Mouse (Mus musculus) heart, embryonic 12.5 days (tissue): ENCODE measurements around the gene Fam122c. TPM values are rescaled to one million over a fixed set of nuclear protein-coding genes. Genes with fewer than 3 reads are reported as not detected.
A peak's percentile ranks its signal among the peaks of the same experiment; 100 is the strongest.
"Not testable (repeated sequence)": the region's sequence is repeated elsewhere in the genome, so short reads cannot be mapped to it uniquely, and the experiment has no call there.

ENCODE experiments used
- ATAC-seq: fragments of 200-750 bp; cut with Nextera tagmentation; 2 replicates; pipeline ENCODE4 v1.8.0; 2017; ENCODE audit warnings: moderate TSS enrichment, moderate library complexity; ENCODE audit not compliant: insufficient number of reproducible peaks, low FRiP score
- H3K27ac ChIP-seq: fragments of 300-500 bp; sonication (generic); 2 replicates; pipeline ENCODE4 v1.5.1; 2016; ENCODE audit warnings: mild to moderate bottlenecking, moderate library complexity; ENCODE audit not compliant: poor library complexity, severe bottlenecking
- H3K27me3 ChIP-seq: fragments of 300-500 bp; sonication (generic); replicated peaks from 2 replicates; pipeline ENCODE4 v1.6.1; 2016; ENCODE audit warnings: mild to moderate bottlenecking, moderate library complexity
- H3K36me3 ChIP-seq: fragments of 300-500 bp; sonication (generic); 2 replicates; pipeline ENCODE4 v1.6.1; 2016; ENCODE audit warnings: mild to moderate bottlenecking, moderate library complexity
- H3K4me1 ChIP-seq: fragments of 300-500 bp; sonication (generic); replicated peaks from 2 replicates; pipeline ENCODE4 v1.6.1; 2016; ENCODE audit warnings: mild to moderate bottlenecking
- H3K4me2 ChIP-seq: fragments of 300-500 bp; sonication (generic); 2 replicates; pipeline ENCODE4 v1.6.1; 2016; ENCODE audit warnings: mild to moderate bottlenecking, moderate library complexity
- H3K4me3 ChIP-seq: fragments of 300-500 bp; sonication (generic); 2 replicates; pipeline ENCODE4 v1.5.1; 2016; ENCODE audit warnings: mild to moderate bottlenecking
- H3K9ac ChIP-seq: fragments of 300-500 bp; sonication (generic); 2 replicates; pipeline ENCODE4 v1.6.1; 2016; ENCODE audit warnings: mild to moderate bottlenecking, moderate library complexity
- H3K9me3 ChIP-seq: fragments of 300-500 bp; sonication (generic); replicated peaks from 2 replicates; pipeline ENCODE4 v1.6.1; 2016; ENCODE audit warnings: mild to moderate bottlenecking, moderate library complexity
- WGBS: fragments of 180-500 bp; shearing (Covaris S2); methylation state at CpG from one replicate; pipeline ENCODE4 v1.1.7; 2016; 5-methylcytosine and 5-hydroxymethylcytosine counted together
- polyA plus RNA-seq: library from polyadenylated mRNA; unstranded; fragments of >200 nt; fragmentation: Nextera tagmentation; extraction: Ambion mirVana; gene quantifications from 2 replicates; pipeline ENCODE4 v1.2.1, GENCODE M21; 2016

Gene Fam122c
- polyA plus RNA-seq, 1 experiment from 2014 or later, result not detected

DNA sequence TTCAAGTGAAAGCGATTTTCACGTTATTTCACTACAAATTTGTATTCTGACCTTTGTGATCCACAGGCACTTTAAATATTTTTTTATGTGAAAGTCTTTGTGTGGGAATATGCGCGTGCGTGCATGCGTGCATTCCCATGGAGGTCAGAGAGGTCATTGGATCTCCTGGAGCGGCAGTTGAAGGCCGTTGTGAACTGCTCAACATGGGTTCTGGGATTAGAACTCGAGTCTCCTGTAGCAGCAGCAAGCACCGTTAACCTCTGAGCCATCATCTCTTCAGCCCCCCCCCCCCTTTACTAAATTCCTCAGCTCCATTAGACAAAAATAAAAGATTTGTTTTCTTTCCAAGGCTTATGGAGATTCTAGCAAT, 3.2 kb upstream of the Fam122c start:
- no peak overlapping the region for H3K27ac ChIP-seq
- no peak overlapping the region for H3K9ac ChIP-seq

DNA sequence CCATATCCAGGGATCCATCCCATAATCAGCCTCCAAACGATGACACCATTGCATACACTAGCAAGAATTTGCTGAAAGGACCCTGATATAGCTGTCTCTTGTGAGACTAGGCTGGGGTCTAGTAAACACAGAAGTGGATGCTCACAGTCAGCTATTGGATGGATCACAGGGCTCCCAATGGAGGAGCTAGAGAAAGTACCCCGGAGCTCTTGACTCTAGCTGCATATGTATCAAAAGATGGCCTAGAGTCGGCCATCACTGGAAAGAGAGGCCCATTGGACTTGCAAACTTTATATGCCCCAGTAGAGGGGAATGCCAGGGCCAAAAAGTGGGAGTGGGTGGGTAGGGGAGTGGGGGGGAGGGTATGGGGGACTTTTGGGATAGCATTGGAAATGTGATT, 1.6 kb upstream of the Fam122c start:
- not testable (repeated sequence) for H3K27ac ChIP-seq, H3K4me2 ChIP-seq, H3K4me1 ChIP-seq, H3K4me3 ChIP-seq, H3K9ac ChIP-seq, H3K27me3 ChIP-seq, H3K9me3 ChIP-seq, ATAC-seq, H3K36me3 ChIP-seq
- WGBS, result 68% methylated on average over 3 of the region's 3 CpGs

More for the DNA sequence above, 3.2 kb upstream of the Fam122c start:
- peaks cover 8% of the 10 kb centered on the region for H3K4me1 ChIP-seq
- no peaks in the 10 kb centered on the region for H3K36me3 ChIP-seq
- H3K9me3 ChIP-seq, result no peaks in the 10 kb centered on the region
- peak overlapping the region; percentile 87 for H3K4me2 ChIP-seq
- 25% methylated on average over 10 of the region's 10 CpGs for WGBS
- ATAC-seq, result no peak
- peak overlapping the region; percentile 74 for H3K4me3 ChIP-seq
- no peaks in the 10 kb centered on the region for H3K27me3 ChIP-seq

DNA sequence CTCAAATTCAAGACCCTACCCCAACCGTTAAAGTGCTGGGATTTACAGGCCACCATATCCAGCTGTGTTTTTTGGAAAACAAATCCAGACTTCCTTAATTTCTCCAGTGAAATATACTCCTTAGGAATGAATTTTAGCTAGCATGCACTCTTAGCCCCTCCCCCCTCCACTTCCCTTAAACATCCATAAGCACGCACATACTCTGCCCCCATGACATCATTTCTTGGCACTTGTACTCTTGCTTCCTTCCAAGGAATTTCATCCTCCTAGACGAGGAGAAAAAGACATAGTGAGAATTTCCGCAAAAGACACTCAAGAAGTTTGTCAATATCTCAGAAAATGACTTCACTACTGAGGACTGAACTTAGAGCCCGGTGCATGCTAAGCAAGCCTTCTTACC, 14.7 kb downstream of the Fam122c start:
- no peak overlapping the region for H3K4me2 ChIP-seq
- no peak overlapping the region for H3K4me3 ChIP-seq
- no peaks in the 10 kb centered on the region for H3K27me3 ChIP-seq
- no peaks in the 10 kb centered on the region for H3K4me1 ChIP-seq
- WGBS, result 71% methylated on average over 5 of the region's 5 CpGs
- no peak overlapping the region for H3K9ac ChIP-seq
- ATAC-seq, result no peak
- no peaks in the 10 kb centered on the region for H3K36me3 ChIP-seq
- H3K9me3 ChIP-seq, result no peaks in the 10 kb centered on the region
- no peak overlapping the region for H3K27ac ChIP-seq

DNA sequence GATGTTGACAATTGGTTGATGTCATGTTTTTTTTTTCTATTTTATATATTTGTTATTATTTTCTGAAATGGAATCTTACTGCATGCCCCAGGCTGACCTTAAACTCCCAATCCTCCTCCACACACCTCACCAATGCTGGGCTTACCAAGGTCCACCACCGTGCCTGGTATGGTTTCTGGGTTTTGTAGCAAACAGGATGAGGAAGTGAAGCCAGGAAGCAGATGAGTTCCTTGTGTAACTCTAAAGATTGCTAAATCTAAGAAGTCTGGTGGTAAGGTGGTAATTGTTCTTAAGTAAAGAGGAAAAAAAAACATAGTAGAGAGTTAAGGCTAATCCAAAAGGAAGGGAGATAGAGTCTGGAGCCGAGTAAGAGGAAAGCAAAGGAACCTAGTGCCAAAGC, 47.3 kb downstream of the Fam122c start:
- H3K9ac ChIP-seq, result no peak overlapping the region
- ATAC-seq, result 0 out of 2 replicates have a peak, but pooled peaks have one; percentile 18
- H3K36me3 ChIP-seq, result no peaks in the 10 kb centered on the region
- 49% methylated on average over 2 of the region's 2 CpGs for WGBS
- H3K9me3 ChIP-seq, result no peaks in the 10 kb centered on the region
- H3K27me3 ChIP-seq, result no peaks in the 10 kb centered on the region
- H3K4me1 ChIP-seq, result peaks cover 7% of the 10 kb centered on the region
- H3K27ac ChIP-seq, result no peak overlapping the region
- H3K4me2 ChIP-seq, result no peak overlapping the region
- no peak overlapping the region for H3K4me3 ChIP-seq

GRCm38 (mm10) chrX:53321111-53321510, 47.9 kb downstream of the Fam122c start:
- no peak overlapping the region for H3K4me3 ChIP-seq
- no peak overlapping the region for H3K9ac ChIP-seq
- WGBS, result 58% methylated on average over 4 of the region's 4 CpGs
- H3K4me2 ChIP-seq, result no peak overlapping the region
- H3K36me3 ChIP-seq, result no peaks in the 10 kb centered on the region
- H3K4me1 ChIP-seq, result peaks cover 7% of the 10 kb centered on the region
- H3K27ac ChIP-seq, result peak overlapping the region; percentile 15; the same call in 1 of the 2 replicates
- H3K9me3 ChIP-seq, result no peaks in the 10 kb centered on the region
- H3K27me3 ChIP-seq, result no peaks in the 10 kb centered on the region
- ATAC-seq, result no peak

DNA sequence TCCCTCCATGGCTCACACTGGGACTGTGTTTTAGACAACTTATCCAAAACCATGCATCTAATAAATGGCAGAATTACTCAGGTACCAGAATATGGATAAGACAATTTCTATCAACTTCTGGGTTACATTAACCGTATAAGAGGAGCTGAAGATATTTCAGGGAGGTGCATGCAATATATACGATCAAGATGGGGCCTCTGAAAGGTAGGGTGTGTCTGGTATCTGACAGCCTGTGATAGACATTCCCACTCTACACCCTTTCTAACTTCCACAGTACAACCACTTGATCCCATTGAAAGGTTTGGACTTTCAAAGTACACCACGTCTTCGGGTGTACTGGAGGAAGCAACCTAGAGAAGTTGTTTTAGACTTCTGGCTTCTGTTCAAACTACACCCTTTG, 57.2 kb downstream of the Fam122c start:
- no peak overlapping the region for H3K4me2 ChIP-seq
- H3K27me3 ChIP-seq, result no peaks in the 10 kb centered on the region
- 70% methylated on average over 4 of the region's 4 CpGs for WGBS
- H3K27ac ChIP-seq, result no peak overlapping the region
- H3K4me1 ChIP-seq, result no peaks in the 10 kb centered on the region
- H3K4me3 ChIP-seq, result no peak overlapping the region
- no peaks in the 10 kb centered on the region for H3K36me3 ChIP-seq
- H3K9me3 ChIP-seq, result no peaks in the 10 kb centered on the region
- no peak for ATAC-seq
- no peak overlapping the region for H3K9ac ChIP-seq

DNA sequence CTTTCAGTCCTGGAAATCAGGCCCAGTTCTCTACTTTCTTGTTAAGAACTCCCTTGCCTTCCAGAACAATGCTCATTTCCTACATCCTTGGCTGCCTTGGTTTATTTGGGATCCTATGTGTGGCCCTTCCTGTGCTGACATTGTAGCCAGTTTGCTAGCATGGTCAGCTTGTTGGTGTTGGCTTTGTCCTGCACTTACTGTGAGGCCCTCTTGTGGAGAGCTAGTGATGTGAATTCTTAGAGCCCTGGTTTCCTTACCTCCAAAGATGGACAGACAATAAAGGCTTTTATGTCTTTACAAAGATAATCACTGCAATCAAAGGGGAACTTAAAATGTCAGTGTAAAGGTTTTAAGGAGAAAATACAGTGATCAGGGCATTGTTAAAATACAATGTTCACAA, 64.1 kb downstream of the Fam122c start:
- no peak overlapping the region for H3K9ac ChIP-seq
- H3K4me2 ChIP-seq, result no peak overlapping the region
- no peak overlapping the region for H3K4me3 ChIP-seq
- ATAC-seq, result no peak
- no peak overlapping the region for H3K27ac ChIP-seq
- H3K27me3 ChIP-seq, result no peaks in the 10 kb centered on the region
- H3K36me3 ChIP-seq, result no peaks in the 10 kb centered on the region
- no peaks in the 10 kb centered on the region for H3K9me3 ChIP-seq
- H3K4me1 ChIP-seq, result no peaks in the 10 kb centered on the region

- Histone ChIP-seq H3K4me1 (no peaks in the 10 kb centered on the region), H3K9me3 (no peaks in the 10 kb centered on the region), H3K4me3 (no peak overlapping the region), H3K4me2 (no peak overlapping the region), H3K27ac (no peak overlapping the region), H3K27me3 (no peaks in the 10 kb centered on the region), H3K9ac (no peak overlapping the region), H3K36me3 (0 out of 2 replicates have a peak, but pooled peaks cover 4% of the 10 kb centered on the region)
- 65% methylated on average over 2 of the region's 2 CpGs for WGBS
- ATAC-seq, result no peak
Observed at GRCm38 (mm10) chrX:53341531-53341930, 68.3 kb downstream of the Fam122c start.

DNA sequence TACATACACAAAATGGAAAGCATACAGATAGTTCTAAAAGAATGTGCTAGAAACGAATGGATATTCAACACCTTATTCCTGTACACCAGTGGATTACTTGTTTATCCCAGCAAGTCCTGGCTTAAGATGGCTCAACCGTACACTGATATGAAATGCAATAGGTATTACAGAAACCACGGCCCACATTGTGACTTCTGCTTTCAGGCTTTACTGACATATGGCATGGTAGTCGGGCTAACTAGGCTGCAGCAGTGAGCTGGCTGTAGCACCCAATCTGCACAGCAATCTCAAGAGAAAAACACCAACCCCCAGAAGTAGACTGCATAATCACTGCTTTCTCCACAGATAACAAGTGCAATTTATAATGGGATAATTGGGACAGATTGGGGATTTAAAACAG, 75.2 kb downstream of the Fam122c start:
- Histone ChIP-seq H3K9ac (no peak overlapping the region), H3K27ac (no peak overlapping the region), H3K4me1 (no peaks in the 10 kb centered on the region), H3K4me2 (no peak overlapping the region), H3K36me3 (peaks cover 28% of the 10 kb centered on the region; the same call in 1 of the 2 replicates), H3K4me3 (no peak overlapping the region), H3K27me3 (no peaks in the 10 kb centered on the region), H3K9me3 (no peaks in the 10 kb centered on the region)
- 87% methylated on average over 4 of the region's 4 CpGs for WGBS
- ATAC-seq, result no peak

DNA sequence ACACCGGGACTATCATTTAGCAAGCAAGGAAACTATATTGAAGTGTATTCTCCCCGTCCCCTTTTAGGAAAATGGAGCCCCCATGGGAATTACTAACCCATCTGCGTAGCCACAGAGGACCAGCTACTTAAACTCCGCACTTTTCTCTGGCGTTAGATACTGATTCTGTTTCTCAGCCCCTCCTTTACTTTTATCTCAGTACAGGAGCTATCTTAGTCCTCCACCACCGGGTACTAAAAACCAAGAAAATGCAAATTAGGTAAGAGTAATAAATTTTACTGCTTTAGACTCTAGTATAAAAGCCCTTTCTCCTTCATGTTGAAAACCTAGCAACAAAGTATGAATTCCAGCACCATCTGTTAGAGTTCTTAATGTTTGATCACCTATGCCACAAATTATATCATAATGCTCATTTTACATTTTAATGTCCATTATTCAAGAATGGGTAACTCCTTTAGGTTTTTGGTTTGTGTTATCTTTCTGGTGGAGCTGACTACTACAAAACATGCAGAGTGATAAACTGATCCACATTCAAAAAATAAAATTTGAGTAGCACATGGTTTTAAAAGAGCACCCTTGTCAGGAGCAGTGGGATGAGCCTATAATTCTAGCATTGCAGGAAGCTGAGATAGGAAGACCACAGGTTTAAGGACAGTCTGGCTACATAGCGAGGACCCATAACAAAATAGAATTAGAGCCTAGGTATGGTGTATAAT, 91.6 kb downstream of the Fam122c start:
- H3K27ac ChIP-seq, result no peak overlapping the region
- no peaks in the 10 kb centered on the region for H3K27me3 ChIP-seq
- no peak overlapping the region for H3K9ac ChIP-seq
- H3K4me1 ChIP-seq, result no peaks in the 10 kb centered on the region
- H3K9me3 ChIP-seq, result no peaks in the 10 kb centered on the region
- H3K4me2 ChIP-seq, result no peak overlapping the region
- no peaks in the 10 kb centered on the region for H3K36me3 ChIP-seq
- WGBS, result 68% methylated on average over 7 of the region's 7 CpGs
- ATAC-seq, result no peak
- no peak overlapping the region for H3K4me3 ChIP-seq

DNA sequence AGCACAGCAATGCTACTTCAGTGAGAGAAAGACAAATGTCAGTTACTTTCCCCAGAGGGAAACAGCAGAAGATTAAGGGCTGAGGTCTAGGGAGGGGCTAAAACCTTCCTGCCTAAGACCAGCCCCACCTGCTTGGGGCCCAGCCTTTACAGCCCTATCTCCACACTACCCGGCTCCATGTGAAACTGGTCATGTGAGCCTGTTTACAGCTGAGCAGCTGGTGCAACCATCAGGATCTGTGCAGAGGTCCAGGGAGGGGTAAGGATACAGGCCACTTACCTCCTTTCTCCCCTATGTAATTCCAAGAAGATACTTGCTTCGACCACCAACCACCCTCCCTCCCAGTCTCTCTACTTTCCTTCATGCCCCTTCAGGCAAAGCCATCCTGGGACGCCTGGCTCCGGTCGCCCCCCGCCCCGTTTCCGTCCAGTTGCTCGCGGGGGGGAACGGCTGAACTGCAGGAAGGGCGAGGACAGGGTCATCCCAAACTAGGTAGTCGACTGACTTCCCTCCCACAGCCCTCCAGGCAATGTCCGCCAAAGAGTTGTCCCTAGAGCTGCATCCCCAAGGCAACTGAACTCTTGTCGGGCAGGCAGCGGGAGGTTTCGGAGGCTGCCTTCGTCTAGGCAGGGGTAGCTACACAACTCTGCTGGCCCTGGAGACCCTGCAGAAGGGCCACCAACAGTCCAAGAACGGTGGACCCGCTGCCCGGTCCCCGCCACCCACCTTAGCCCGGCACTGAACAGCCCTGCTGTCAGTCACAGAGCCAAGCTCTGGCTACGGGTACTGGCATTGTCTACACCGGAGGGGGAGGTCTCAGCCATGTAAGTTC, 96.5 kb downstream of the Fam122c start:
- Histone ChIP-seq H3K4me1 (no peaks in the 10 kb centered on the region), H3K4me2 (peak overlapping the region; percentile 70), H3K27ac (peak overlapping the region; percentile 84), H3K27me3 (no peaks in the 10 kb centered on the region), H3K36me3 (no peaks in the 10 kb centered on the region), H3K9me3 (no peaks in the 10 kb centered on the region), H3K4me3 (peak overlapping the region; percentile 76), H3K9ac (peak overlapping the region; percentile 81)
- ATAC-seq, result peak; percentile 91
- WGBS, result 10% methylated on average over 25 of the region's 25 CpGs
